Mouse (Mus musculus) myocyte (in vitro differentiated cells): Measurements from ENCODE around the gene Ulk4.

Experiments used
- CEBPB ChIP-seq: IDR thresholded peaks from 2 replicates; pipeline ENCODE4 v1.6.1; 2011; ENCODE audit warnings: mild to moderate bottlenecking, moderate library complexity; ENCODE audit not compliant: poor library complexity, insufficient read depth, severe bottlenecking
- MYOG ChIP-seq, 3 experiments: IDR thresholded peaks; one replicate each; pipeline ENCODE4 v1.6.1; 2011; ENCODE audit warnings: control low read depth in 2 of 3, low read depth in 2 of 3, mild to moderate bottlenecking in 2 of 3; ENCODE audit not compliant: insufficient read length in 2 of 3, control insufficient read depth in 1 of 3, insufficient read depth in 1 of 3
- POLR2A ChIP-seq: IDR thresholded peaks from one replicate; pipeline ENCODE4 v1.6.1; 2011; ENCODE audit warnings: low read depth, mild to moderate bottlenecking, control low read depth, moderate library complexity; ENCODE audit not compliant: insufficient read length
- POLR2AphosphoS2 ChIP-seq: IDR thresholded peaks from one replicate; pipeline ENCODE4 v1.6.1; 2011; ENCODE audit warnings: low read depth, control low read depth; ENCODE audit not compliant: insufficient read length
- REST ChIP-seq: IDR thresholded peaks from one replicate; pipeline ENCODE4 v1.6.1; 2011; ENCODE audit warnings: mild to moderate bottlenecking, control low read depth, moderate library complexity; ENCODE audit not compliant: insufficient read depth, insufficient read length
- SRF ChIP-seq: IDR thresholded peaks from one replicate; pipeline ENCODE4 v1.6.1; 2011; ENCODE audit warnings: low read depth; ENCODE audit not compliant: control insufficient read depth, insufficient read length
- TCF3 ChIP-seq: IDR thresholded peaks from one replicate; pipeline ENCODE4 v1.6.1; 2011; ENCODE audit warnings: low read depth, control low read depth; ENCODE audit not compliant: insufficient read length

DNA sequence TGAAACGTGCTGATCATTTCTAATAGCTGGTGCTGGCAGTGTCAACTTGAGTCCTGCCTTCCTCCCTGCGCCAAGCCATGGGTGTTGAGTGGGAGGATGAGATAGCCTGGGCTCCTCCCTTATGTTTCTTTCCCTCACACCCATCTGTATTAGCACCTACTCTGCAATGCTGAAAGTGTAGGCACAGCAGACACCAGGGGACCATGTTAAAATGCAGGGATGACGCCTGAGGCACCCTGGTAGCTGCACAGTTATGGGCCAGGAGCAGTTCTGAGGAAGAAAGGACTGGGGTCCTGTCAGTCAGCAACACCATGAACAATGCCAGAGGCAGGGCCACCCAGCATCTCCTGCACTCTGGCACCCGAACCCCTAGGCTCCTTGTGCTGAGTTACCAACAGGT lies 243.4 kb downstream of the Ulk4 start:
- TF ChIP-seq POLR2A (no peak), SRF (no peak), CEBPB (no peak), TCF3 (no peak), MYOG (IDR thresholded peaks at IDR 0.05; ENCODE audit: control insufficient read depth in 1 of 3, insufficient read depth in 1 of 3, insufficient read length in 2 of 3, low read depth in 2 of 3) (no peak), REST (no peak), POLR2AphosphoS2 (no peak)
